Mouse (Mus musculus) liver (tissue): ENCODE measurements around the gene Tbc1d14.

Experiments used
- DNase-seq: peaks from one replicate; pipeline ENCODE4 v3.0.0-alpha.2; 2020; ENCODE audit warnings: mixed read lengths

Tbc1d14 gene

DNA sequence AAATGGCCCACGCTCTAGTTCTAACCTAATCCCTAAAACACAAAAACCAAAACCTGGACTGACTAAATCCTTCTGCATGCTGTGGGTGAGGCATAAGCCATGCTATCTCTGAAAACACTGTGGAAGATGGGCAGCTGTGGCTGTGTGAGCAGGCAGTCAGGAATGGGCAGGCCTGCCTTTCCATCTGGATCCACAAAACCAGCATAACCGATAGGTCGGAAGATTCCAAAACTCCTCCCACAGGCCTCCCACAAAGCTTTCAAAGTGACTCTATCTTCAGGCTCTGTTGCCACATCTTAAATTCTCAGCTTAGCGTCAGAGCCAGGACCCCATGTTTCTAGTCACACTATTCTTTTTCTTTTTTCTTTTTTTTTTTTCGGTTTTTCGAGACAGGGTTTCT is 99.2 kb downstream of the Tbc1d14 start:
- DNase-seq: no peak

DNA sequence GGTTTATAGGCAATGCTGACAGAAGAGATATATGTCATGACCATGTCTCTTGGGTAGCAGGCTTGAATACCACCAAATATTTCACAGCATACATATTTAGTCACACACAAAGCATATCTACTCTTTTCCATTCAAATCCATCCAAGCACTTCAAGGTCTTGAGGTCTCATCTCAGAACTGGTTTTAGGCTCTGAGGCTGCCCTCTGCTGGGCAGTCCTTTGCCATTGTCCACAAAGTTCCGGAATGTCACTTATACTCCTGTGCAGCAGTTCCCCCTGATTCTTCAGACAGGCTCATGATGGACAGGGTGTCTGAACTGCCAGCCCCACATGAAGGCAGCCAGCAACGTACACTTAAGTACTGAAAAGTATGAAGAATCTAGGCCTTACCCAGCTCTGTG is 103.9 kb downstream of the Tbc1d14 start:
- peak; percentile 15 for DNase-seq

DNA sequence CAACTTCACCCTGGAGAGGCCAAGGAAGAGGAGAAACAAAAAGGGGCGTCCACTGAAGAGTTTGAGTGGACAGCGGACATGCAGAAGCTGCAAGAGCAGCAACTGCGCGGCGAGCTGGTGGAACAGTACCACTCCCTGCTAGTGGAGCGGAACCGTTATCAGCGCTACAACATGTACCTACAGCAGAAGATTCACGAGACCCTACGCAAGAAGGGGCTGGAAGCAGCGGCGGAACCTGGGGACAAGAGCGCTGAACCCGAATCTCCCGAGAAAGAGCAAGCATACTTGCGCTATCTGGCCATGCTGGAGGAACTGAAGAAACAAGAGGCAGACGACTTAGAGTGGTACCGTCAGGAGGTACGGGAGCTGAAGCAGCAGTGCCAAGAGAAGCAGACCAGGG is 107.8 kb downstream of the Tbc1d14 start:
- no peak for DNase-seq

DNA sequence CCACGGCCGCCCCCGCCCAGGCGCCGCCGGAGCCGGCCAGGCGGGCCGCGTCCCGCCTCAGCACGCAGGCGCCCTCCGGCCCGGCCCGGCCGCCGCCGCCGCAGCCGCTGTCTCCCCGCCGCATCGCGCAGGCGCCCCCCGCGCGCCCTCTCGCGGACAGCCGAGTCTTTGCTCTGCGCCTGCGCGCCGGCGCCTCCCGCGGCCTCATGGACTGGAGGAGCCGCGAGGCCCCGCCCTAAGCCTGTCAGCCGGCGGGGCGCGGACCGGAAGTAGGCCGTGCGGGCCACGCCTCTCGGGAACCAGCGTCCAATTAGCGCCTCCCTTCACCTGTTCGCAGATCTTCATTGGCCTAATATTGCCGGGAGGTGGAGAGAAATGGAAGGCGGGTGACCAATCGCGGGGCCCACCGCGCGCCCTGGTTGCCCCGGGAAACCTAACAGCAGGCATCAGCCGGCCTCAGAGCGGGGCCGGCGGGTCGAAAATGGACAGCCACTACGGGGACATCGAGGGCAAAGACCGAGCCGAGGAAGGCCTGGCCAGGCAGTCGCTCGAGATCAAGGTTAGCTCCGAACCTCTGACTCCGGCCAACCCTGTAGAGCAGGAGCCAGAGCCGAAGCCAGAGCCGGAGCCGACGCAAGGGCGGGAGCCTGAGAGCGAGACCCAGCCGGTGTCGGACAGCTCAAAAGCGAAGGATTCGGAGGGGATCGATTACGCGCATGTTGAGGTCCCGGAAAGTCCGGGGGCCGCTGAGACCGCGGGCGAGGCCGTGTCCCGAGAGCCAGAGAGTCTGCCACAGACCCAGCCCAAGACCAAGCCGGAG is 108.7 kb downstream of the Tbc1d14 start, which contains the start of the genes Tada2b and Ccdc96:
Gene Tada2b (minus strand): TSS at position 115 of the 820 bp plus-strand sequence.
Gene Ccdc96 (plus strand): TSS at position 418 of the 820 bp plus-strand sequence.
- peak; percentile 98 for DNase-seq

DNA sequence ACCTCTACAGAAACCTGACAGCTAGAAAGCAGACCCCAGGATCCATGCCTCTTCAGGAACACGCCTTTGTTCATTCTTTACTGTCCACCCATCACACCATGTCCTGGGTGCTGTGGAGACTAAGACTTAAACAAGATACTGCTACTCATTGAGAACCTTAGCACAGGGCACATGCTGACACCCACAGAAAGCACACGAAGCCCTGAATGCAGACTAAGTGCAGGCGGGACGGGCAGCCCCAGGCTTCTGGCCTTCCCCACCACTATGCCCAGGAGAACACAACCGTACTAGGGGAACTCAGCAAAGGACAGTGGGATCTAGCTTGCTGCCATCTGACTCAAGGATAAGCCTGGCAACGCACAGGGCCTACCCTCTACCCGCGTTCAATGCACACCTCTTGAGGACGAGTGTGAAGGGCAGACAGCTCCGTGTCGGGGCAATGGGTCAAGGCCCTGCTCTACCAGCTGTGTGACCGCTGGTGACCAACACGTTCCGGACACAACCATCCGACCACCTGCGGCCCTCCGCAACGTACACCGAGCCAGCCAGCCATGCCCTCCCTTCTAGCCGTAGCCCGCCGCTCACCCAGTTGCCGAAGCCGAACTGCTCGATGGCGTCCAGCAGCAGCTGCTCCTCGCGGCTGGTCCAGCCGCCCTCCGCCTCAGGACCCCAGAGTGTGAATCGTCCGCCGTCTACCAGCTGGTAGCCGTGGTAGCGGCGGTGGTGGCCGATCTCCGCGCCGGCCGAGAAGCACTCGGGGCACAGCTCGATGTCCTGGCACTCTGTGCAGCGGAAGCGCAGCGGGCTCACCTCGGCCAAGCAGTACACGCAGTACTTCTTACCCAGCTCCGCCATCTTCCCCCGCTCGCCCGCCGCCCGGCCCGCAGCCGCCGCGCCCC is 109.6 kb downstream of the Tbc1d14 start:
- DNase-seq: peak; percentile 52

DNA sequence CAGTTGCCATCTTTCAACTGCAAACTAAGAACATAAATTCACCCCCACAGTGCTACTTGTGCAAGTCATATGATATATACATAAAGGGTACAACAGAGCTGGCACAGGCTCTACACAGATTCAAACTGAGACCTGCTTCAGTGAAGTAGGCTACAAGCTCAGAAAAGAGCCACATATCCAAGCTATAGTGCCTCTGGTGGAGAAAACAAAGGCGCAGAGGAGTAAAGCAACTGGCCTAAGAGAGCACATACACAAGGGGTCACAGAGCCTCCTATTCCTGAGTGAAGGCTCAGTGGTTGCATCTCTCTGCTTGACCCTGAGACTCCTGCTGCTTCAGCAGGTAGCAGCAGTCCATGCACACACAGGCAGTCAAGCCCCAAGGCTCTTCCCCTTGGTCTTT is 112.0 kb downstream of the Tbc1d14 start:
- no peak for DNase-seq

DNA sequence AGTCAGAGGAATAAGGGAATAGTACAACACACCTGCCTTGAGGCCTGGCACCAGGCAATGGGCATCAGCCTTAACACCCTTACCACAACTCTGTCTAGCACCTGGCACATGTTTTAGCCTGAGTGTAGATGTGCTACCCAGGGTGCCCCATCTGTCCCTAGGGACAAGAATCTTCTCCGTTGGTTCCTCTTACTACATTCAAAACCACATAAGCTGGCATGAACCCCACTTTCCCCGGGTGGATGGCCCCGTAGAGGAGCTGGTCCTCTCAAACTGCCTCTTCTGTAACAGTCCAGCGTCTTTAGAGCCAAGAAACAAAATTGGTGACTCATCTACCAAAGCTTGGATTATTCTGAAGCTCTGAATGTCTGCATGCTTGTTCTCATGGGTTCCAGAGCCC is 112.7 kb downstream of the Tbc1d14 start:
- no peak for DNase-seq

DNA sequence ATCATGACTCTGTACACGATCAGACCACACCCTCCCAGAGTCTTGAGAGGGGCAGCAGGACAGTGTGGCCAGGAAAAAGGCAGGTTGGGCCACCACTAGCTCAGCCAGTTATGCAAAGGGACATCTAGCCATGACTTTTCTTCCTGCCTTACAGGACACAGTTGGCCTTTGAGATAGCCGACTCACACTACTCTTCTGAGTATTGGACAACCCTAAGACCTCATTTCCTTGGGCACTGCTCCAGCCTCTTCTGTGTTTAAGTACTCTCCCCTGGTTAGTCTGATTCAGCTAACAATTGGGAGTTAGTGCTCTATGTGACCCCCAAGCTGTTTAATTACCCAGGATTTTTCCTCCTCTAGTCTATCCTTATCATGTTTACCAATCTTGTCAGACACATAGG is 113.3 kb downstream of the Tbc1d14 start:
- no peak for DNase-seq

DNA sequence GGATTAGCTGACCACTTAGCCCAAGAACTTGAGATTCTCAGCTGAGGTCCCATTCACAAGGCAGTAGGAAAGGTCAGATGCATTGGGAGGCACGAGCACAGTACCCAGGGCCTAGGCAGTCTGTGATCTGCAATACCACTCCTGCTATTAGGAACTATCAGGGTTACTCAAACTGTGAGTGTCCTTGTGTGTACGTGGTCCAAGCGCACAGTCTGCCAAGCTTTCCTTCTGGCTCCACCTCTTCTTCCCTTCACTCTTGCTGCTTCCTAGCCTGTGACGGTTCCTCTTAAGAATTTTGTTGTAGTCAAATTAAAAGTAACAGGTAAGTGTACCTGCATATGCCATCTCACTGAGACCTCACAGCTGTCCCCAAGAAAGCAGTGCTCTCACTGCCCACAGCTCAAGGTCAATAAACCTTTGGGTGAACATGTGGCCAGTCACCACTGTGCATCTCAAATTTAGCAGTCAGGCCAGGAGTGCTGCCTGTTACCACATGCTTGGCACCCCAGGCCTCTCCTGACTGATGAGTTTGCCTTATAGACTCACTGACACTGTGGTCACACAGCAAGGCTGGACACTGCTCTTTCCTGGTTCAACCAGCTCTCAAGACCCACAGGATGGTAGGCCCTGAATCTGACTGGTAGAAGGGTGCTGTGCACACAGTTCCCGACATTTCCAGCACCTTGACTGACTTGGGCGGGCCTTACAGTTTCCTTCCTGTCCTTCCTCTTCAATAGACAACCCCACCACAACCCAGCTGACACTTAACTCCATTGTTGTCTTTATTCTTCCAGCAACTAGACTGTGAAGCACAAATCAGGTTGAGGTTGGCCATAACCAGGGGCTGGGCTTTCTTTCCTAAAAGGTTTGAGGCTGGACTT is 114.3 kb downstream of the Tbc1d14 start:
- DNase-seq: no peak

DNA sequence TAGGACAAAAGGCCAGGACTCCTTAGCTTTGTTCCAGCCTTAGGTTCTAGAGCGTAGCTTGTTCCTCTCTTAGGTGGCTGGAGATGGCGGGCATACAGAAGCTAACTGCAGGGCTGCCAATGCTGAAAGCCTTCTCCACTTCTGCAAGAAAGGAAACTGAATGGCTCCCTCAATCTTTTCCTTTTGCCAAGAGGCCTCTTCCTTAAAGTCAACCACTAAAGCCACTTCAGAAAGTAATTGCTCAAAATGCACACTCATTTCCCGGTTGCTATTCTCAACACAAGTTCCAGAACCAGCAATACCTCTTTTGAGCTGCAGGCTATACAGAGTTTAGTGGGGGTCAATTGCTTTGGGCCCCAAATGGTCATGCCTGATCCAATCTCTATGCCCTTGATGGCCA is 115.6 kb downstream of the Tbc1d14 start:
- DNase-seq: no peak

DNA sequence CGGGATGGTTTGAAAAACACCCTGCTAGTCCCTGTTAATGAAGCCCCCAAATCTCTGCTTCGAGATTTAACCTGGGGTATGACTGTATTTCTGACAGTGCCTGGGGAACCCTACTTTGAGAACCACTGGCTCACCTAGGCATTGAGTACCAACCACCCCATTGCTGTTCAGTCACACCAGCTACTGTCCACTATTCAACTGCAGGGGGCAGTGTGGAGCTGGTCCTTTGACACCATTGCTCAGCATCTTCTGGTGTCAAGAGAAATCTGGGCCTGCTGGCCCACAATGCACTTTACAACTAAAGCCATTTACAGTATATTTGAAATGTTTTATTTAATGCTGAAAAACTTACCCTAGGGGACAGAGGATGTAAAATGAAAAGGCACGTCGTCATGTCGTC is 118.8 kb downstream of the Tbc1d14 start:
- peak; percentile 79 for DNase-seq

DNA sequence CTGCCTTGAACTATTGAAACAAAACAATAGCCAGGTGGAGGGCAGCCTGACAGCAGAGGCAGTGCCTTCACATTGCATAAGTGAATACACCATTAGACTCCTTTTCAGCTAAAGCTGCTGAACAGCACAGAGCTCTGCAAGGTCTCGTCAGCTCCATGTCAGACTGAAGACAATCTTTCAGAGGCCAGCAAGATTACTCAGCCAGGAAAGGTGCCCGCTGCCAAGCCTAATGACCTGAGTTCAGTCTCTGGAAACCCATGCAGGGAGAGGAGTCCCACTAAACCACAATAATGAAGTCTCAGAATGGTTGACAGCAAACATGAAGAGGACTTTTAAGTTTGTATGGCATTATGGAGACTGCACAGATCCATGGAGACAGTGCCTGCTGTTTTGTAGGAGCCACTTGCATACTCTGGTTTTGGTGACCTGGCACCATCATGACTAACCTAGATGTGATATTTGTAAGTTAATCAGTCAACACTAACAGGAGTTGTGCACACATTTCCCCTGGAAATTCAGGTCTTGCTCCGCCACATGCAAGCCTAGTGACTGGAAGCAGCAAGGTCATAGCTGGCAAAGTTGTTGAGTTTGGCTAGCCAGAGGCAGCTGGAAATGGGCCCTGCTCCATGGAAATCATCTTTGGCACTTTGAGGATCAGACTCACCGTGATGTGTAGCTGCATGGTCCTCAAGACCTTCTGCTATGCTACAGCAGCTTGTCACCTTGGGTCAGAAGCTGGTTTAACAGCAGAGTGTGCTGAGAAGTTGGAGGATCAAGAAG is 120.0 kb downstream of the Tbc1d14 start:
- no peak for DNase-seq

DNA sequence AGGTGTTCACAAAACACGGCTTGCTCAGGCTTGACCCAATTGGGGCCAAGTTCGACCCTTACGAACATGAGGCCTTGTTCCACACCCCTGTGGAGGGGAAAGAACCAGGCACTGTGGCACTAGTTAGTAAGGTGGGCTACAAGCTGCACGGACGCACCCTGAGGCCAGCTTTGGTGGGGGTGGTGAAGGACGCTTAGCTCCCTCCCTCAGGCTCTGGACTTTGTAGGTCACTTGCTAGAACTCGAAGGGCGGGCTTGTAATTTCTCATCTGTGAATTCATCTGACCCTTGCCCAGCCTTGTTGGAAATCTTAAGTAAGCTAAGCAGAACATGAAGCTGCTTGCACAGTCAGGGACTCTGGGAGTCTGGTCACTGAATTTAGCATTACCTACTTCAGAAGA is 121.9 kb downstream of the Tbc1d14 start:
- no peak for DNase-seq

DNA sequence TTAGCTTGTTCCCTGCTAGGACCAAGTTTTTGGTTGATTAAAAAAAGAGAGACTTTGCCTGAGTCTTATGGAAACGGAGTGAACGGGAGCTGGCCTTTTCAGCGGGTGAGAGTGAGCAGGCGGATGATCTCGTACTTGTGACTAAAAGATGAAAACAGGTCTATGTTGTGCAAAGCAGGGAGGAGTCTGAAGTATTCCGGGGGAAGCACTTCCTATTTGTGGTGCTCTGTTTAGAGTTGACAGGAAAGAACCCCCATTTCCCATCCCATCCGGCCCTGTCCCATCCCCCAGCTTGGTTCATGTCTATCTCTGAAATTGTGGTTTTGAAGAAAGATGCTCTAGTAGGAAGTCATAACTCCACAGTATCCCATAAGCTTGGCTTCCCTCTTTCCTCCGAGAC is 127.2 kb downstream of the Tbc1d14 start:
- no peak for DNase-seq

DNA sequence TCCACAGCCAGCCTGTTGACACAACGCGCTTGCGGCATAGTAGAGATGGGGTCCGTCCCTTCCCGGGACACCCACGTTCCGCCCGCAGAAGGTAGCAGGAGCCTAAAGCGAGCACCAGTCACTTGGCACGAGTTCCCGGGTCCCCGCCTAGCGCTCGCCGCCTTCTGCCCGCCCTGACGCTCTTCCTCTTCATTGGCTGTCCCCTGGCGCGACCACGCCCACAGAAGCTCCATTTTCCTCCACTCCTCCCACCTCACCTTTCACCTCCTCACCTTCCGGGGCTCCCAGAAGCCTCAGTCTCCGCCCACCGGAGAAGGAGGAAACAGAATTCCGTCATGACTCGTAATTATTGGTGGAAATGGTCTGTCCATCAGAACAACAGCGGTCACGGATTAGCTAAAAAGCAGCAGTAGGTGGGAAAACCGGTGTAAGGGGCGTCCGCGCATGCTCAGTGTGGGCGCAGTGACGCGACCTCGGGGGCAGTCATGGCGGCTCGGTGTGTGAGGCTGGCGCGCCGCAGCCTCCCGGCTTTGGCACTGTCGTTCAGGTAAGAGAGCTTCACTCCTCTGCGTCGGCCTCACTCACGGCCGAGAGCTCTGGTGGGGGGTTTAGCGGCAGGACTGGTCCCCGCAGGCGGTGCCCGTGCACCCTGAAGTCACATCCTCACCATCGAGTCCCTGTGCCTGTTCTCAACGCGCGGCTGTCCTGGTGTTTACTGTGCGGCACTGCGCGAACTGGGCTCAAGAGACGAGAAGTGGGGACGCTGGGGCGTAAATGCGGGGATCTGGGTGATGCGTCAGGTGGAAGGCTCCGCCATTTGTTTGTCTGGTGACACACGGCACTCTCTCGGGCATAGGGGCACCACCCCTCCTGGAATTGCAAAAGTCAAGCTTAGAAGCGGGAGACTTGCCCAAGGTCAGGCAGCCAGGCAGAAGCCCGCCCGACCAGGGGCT is 128.1 kb downstream of the Tbc1d14 start, which contains the start of gene Grpel1:
Gene Grpel1 (plus strand): TSS at position 290 of the 953 bp plus-strand sequence.
- peak; percentile 99 for DNase-seq

DNA sequence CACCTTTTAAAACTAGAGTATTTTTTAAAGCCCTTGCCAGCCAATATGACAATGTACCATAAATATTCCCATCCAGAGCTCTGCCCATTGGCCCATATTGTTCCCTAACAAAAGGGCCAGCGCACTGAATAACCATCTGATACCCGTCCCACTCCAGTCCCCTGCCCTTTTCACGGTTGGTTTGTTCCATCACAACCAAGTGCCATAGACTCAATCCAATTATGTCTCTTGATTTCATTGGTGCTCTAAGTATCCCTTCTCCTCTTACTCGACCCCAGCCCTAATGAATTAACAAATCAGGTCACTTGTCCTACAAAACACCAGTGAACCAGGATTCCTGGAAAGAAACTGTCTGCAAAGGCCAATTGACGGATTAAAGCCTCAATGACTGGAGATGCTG is 129.7 kb downstream of the Tbc1d14 start:
- DNase-seq: no peak

DNA sequence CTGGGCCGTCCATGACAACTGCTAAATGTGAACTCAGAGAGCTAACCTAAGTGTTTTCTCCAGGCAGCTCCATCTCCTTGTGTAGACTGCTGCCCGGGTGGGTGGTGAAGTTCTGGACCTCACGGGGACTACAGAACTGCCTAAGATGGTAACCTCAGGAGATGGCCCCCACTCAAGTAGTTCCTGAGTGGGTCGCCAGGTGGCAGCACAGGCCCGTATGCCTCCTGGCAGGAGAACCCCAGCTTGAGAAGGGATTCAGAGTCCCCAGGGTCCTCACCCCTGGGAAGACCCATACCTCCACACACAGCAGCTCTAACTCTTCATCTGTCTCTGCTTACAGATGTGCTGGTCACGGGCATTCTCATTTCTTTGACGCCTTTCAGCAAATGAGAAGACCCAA is 130.3 kb downstream of the Tbc1d14 start:
- DNase-seq: peak; percentile 79

DNA sequence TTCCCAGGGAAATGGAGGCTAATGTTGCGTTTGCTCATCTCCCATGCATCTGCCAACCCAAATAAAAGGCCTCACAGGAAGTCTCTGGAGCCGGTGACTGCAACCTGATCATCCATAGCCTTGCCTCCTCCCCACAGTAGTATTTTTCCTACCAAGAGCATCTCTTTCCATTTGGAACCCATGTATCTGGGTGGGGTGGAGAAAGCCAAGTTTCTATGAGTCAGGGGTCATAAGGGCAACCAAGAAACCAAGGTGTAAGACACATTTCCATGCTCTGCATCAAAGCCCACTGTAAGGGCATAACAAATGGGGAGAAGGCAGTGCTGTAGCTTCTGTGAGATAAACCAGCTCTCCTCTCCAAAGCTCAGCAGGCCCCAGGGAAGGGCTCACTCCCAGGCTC is 131.8 kb downstream of the Tbc1d14 start:
- no peak for DNase-seq

DNA sequence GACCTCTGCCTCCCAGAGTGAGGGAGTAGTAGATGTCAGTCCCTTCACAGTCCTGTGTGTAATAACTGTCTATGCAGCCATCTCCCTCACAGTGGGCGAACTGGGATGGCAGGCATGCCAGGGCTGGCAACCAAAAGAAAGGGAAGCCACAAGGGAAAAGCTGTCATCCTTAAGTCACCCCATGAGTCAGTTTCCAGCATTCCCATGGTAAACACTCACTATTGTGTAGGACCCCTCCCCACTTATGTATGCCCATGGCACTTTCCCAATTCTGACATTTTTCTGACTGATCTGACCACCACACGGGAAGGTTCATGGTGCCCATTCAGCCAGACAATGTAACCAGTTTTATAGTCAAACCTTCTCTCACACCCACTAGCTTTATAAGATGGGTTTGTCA is 132.4 kb downstream of the Tbc1d14 start:
- DNase-seq: no peak

DNA sequence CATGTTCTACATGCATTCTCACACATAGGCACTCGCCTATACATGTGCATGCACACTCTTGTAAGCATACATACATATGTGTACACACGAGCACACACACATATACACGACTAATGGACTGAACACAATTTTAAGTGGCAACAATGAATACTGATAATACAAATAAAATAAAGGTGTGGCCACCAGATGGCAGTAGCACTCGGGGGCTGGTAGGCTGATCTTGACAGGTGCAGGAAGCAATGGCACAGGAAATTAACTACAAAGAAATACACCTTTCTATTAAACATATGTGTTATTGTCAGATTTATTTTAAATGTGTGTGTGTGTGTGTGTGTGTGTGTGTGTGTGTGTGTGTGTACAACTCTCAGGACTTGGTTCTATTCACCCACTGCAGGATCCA is 134.2 kb downstream of the Tbc1d14 start:
- DNase-seq: peak; percentile 53

DNA sequence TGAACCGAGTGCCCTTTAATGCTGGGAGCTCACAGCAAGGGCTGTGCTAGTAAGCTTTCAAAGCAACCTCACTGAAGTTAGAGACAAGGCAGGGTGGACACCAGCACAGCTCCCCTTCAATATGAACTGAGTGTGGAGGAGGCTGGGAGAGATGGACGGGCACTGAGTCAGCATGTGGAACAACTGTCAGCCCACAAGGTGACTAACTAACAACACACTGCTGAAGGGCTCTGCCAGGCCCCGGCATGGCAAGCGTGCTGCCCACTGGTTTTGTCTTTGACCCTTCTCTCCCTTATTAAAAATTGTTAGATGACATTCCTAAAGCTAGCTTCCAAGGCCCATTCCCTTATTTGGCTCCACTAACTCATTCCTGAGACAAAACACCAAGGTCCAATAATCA is 135.4 kb downstream of the Tbc1d14 start:
- no peak for DNase-seq
